Mouse (Mus musculus) cerebellum, adult 2 months (tissue): ENCODE data around the gene Cry1. TPM values are rescaled to one million over a fixed set of nuclear protein-coding genes. Genes with fewer than 3 reads are reported as not detected.
A peak's percentile ranks its signal among the peaks of the same experiment; 100 is the strongest.

Experiments used
- DNase-seq, 2 experiments: peaks; one replicate each; pipeline ENCODE4 v3.0.0; 2021
- H3K27ac ChIP-seq: fragments of 200-500 bp; 2 replicates; pipeline ENCODE4 v1.5.1; 2012; ENCODE audit warnings: low read length, control low read depth, inconsistent platforms; ENCODE audit not compliant: insufficient read depth
- H3K27me3 ChIP-seq: fragments of 200-500 bp; 2 replicates; pipeline ENCODE4 v1.6.1; 2012; ENCODE audit warnings: inconsistent platforms, mild to moderate bottlenecking, low read length, moderate library complexity; ENCODE audit not compliant: control insufficient read depth, insufficient read depth
- H3K4me1 ChIP-seq: fragments of 200-500 bp; 2 replicates; pipeline ENCODE4 v1.6.1; 2011; ENCODE audit warnings: low read length; ENCODE audit not compliant: control insufficient read depth, insufficient read depth
- H3K4me3 ChIP-seq: fragments of 200-500 bp; replicated peaks from 2 replicates; pipeline ENCODE3; 2011; ENCODE audit warnings: mild to moderate bottlenecking, low read depth, low read length, control low read depth; ENCODE audit not compliant: insufficient read depth
- CTCF ChIP-seq: fragments of 200-500 bp; IDR thresholded peaks from 2 replicates; pipeline ENCODE4 v1.5.1; 2011; ENCODE audit warnings: low read depth, mild to moderate bottlenecking, control low read depth, low read length, moderate library complexity, borderline replicate concordance; ENCODE audit not compliant: insufficient read depth
- POLR2A ChIP-seq: fragments of 200-500 bp; IDR thresholded peaks from 2 replicates; pipeline ENCODE4 v1.6.1; 2011; ENCODE audit warnings: low read length, control low read depth, borderline replicate concordance; ENCODE audit not compliant: insufficient read depth
- WGBS: fragments of 180-500 bp; shearing (Covaris S2); methylation state at CpG from one replicate; pipeline ENCODE4 v1.1.7; 2018; 5-methylcytosine and 5-hydroxymethylcytosine counted together
- polyA plus RNA-seq: library from polyadenylated mRNA; depleted of rRNA; stranded (reverse); fragments of >200 nt; gene quantifications from 2 replicates; pipeline ENCODE4 v1.2.3, GENCODE M21; 2012

The Cry1 gene
- polyA plus RNA-seq, 1 experiment, result 24.6 TPM

DNA sequence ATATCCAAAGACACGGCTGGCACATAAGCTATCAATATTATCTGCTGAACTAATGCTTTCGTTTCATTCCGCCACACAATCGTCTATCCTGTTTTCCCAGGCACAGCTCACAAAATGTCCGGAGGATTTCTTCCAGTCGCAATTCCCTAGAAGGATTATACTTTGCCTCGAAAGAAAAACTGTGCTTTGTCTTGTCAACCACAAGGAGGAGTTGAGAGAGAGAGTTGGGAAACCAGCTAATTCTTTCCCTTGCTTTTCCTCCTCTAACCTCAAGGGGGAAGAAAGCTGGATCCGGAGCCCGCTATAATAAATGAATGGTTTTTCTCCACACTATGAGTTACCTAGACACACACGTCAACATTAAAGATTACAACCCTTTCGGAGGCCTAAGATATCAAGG lies 1.2 kb downstream of the Cry1 start:
- H3K27me3 ChIP-seq, result no peaks in the 10 kb centered on the region
- H3K27ac ChIP-seq, result no peak overlapping the region
- TF ChIP-seq POLR2A (no peak), CTCF (peak; percentile 35; the same call in 1 of the 2 replicates)
- peak; percentile 53 to 67 for DNase-seq
- under 1% methylated on average over 11 of the region's 11 CpGs for WGBS
- peaks cover 12% of the 10 kb centered on the region for H3K4me1 ChIP-seq
- H3K4me3 ChIP-seq, result peak overlapping the region; percentile 95

DNA sequence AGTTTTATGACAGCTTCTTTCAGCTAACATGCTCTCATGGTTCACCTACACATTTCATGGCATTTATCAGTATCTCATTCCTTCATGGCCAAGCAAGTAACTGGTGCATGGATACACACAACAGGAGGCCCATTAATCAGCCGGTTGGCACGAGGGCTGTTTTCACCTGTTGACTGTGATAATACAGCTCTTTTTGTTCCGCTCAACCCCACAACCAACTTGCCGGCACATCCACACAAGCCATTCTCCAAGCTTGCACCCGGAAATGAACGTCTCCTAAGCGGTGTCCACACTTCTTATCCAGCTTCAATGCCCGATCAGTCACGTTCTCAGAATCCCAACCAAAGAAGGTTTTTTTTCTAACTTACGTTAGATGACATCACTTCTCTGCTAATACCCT lies 2.1 kb downstream of the Cry1 start:
- WGBS, result 26% methylated on average over 10 of the region's 10 CpGs
- H3K4me3 ChIP-seq, result peak overlapping the region; percentile 67
- no peak for TF ChIP-seq CTCF
- no peak for TF ChIP-seq POLR2A
- H3K4me1 ChIP-seq, result peaks cover 12% of the 10 kb centered on the region
- H3K27ac ChIP-seq, result no peak overlapping the region
- DNase-seq, result peak in 1 of 2 experiments; percentile 49
- H3K27me3 ChIP-seq, result no peaks in the 10 kb centered on the region

DNA sequence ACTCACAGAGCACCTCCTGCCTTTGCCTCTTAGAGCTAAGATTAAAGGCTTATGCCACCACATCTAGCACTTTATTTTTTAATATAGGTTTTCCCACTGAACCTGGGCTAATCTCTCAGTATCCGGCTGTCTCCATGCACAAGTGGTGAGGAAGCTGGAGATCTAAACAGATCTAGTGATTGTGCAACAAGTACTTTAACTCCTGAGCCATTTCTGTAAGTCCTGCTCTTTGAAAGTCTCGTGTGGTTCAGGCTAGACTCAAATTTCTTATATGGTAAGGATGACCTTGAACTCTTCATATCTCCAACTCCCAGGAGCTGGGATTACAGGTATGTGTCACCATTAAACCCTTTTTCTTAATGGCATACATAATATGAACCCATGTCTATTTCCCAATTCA lies 8.2 kb downstream of the Cry1 start:
- Histone ChIP-seq H3K27ac (no peak overlapping the region), H3K4me3 (no peak overlapping the region), H3K4me1 (peaks cover 3% of the 10 kb centered on the region), H3K27me3 (no peaks in the 10 kb centered on the region)
- WGBS, result 86% methylated on average over 2 of the region's 2 CpGs
- DNase-seq, result no peak
- no peak for TF ChIP-seq CTCF
- no peak for TF ChIP-seq POLR2A

DNA sequence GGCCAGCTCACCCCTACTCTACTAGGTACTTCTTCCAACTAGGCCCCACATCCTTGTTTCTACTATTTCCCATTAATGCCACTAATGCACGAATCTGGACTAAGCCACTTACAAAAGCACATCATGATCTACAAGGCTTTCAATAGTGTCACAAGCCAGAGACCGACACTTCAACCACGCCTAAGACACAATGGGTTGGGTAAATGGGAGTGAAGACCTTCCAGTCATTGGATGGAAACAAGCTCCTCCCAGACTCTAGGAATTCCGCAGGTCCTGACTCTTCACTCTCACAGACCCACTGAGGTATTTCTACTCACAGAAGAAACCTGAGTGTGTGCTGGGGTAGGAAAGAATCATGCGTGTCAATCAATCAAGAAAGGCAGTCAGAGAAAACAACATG lies 19.6 kb downstream of the Cry1 start:
- 0 out of 2 replicates have a peak overlapping the region, but pooled peaks have one; percentile 7 for H3K27ac ChIP-seq
- WGBS, result 95% methylated on average over 5 of the region's 5 CpGs
- peaks cover 16% of the 10 kb centered on the region; the same call in 1 of the 2 replicates for H3K4me1 ChIP-seq
- H3K27me3 ChIP-seq, result no peaks in the 10 kb centered on the region
- DNase-seq, result no peak
- H3K4me3 ChIP-seq, result no peak overlapping the region
- TF ChIP-seq CTCF (no peak), POLR2A (no peak)

DNA sequence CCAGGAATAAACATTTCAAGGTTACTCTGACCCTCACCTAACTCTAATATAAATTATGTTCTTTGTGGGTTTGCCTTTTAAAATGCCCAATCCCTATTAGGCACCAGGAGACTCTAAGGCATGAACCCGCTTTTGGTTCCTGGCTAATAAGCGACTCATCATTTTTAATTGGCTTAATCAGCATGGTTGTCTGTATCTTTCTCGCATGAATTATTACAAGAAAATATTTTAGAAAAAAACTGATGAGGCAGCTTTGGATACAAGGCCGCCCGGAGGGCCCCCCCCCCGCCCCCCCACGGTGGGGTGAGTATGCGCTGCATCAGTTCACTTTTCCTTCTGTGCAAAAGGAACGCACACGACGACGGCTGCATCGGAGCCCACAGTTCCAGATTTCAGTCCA lies 20.1 kb downstream of the Cry1 start:
- H3K4me1 ChIP-seq, result peaks cover 19% of the 10 kb centered on the region; the same call in 1 of the 2 replicates
- no peaks in the 10 kb centered on the region for H3K27me3 ChIP-seq
- TF ChIP-seq POLR2A (no peak), CTCF (no peak)
- WGBS, result 85% methylated on average over 13 of the region's 13 CpGs
- H3K4me3 ChIP-seq, result no peak overlapping the region
- H3K27ac ChIP-seq, result no peak overlapping the region
- DNase-seq, result no peak

DNA sequence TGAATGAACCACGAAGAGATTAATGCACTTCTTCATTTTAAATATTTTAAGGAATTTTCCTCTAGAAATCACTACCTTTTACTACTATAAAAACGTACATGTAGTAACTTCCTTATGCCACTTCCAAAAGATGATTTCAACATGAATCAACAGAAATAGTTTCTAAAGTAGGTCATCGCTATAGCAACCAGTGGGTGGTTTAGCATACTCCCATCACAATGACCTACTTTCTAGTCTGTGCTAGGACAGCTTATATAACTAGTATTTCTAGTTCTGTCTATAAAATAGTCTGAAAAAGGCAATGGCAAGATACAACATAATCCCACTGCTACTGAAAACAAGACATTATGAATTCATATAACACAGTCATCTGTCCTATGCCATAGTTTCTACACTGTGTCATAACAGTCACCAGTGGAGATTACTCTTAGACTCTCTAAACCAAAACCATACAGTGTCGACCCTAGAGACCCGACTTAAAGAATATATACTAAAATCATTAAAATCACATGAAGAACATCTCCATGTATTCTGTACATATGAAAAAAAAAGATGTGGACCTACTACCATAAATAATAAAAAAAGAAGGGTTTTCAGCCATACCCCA lies 23.0 kb downstream of the Cry1 start:
- peaks cover 27% of the 10 kb centered on the region for H3K4me1 ChIP-seq
- no peak overlapping the region for H3K4me3 ChIP-seq
- peak in 1 of 2 experiments; percentile 89 for DNase-seq
- no peak for TF ChIP-seq CTCF
- no peak for TF ChIP-seq POLR2A
- no peak overlapping the region for H3K27ac ChIP-seq
- WGBS, result 25% methylated on average over 5 of the region's 5 CpGs
- no peaks in the 10 kb centered on the region for H3K27me3 ChIP-seq

DNA sequence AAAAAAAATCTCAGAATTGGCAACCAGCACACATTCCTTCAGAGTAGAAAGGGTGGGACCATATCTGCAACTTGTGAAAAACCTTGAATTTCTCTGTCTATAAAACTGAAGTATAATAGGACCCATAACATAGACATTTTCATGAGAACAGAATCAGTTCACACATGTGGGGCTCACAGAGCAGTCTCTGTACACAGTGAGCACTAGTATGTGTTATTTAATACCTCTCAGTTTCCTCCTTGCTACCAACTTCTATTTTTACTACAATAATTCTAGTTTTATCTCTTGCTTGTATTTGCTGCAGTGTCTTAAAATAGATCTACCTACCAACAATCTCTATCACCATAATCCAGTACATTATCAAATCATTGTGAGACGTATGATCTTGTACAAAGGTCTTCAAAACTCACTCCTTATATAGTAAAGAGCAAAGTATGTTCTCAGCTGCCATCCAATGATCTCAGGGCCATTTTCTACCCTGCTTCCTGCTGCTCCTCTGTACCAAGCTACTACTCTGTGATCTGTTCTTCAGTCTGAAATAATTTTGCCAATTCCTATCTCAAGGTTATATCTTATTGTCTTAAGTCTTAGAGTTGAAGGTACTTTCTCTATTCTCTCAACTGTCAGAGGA lies 24.8 kb downstream of the Cry1 start:
- 53% methylated on average over 1 of the region's 1 CpGs for WGBS
- H3K4me3 ChIP-seq, result no peak overlapping the region

DNA sequence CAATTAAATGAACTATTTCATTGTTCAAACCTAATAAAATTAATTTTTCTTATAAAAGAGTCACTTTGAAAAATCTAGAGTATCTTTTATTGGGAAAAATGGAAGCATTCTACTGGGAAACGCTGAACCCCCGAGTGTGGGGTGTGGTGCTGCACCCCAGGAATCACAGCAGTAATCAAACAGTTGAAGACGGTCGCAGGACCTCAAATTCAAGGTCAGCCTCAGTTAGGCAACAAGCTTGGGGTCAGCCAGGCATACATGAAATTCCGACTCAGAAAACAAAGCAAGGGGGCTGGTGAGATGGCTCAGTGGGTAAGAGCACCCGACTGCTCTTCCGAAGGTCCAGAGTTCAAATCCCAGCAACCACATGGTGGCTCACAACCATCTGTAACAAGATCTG lies 27.4 kb downstream of the Cry1 start:
- H3K4me3 ChIP-seq, result no peak overlapping the region
- TF ChIP-seq POLR2A, result no peak
- no peak for TF ChIP-seq CTCF
- peaks cover 18% of the 10 kb centered on the region for H3K4me1 ChIP-seq
- H3K27ac ChIP-seq, result no peak overlapping the region
- no peaks in the 10 kb centered on the region for H3K27me3 ChIP-seq
- no peak for DNase-seq
- 87% methylated on average over 7 of the region's 7 CpGs for WGBS

More for the DNA sequence above, 24.8 kb downstream of the Cry1 start:
- H3K27me3 ChIP-seq, result no peaks in the 10 kb centered on the region
- TF ChIP-seq CTCF (no peak), POLR2A (no peak)
- peaks cover 25% of the 10 kb centered on the region for H3K4me1 ChIP-seq
- no peak overlapping the region for H3K27ac ChIP-seq
- DNase-seq, result no peak
